Mouse (Mus musculus): ENCODE measurements around the gene Ryr3.

Gene Ryr3

GRCm38 (mm10) chr2:112900747-112901146 lies 316.1 kb downstream of the Ryr3 start:
- no peak for DNase-seq

DNA sequence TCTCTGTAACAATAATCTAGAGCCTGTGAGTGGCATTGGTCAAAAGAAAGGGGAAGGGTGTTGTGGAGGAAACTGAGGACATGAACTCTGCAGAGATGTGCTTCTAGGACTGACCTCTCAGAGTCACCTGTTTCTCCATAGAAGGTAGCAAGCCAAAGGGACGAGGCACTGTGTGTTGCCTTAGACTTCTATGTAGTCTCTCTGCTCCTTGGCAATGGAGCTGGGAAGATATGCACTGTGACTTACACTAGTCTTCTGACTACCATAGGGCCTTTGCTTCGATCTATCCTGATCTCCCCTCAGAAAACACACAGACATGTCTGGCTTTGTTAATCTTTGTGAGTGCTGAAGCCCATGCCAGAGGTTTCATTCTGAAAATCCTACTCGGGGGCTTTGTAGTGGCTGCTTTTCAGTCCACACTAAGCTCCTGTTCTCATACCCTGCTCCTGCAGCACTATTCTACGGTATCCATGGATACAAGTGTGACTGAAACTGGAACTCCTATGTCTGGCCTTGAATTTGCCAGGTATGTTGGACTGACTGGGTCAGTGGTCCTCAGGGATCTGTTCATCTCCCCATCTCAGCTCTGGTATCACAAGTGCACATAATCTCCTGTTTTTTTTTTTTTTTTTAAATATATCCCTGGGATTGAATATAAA lies 332.3 kb downstream of the Ryr3 start:
- no peak for DNase-seq

- DNase-seq: no peak
Observed at GRCm38 (mm10) chr2:112881805-112882204, 335.1 kb downstream of the Ryr3 start.

DNA sequence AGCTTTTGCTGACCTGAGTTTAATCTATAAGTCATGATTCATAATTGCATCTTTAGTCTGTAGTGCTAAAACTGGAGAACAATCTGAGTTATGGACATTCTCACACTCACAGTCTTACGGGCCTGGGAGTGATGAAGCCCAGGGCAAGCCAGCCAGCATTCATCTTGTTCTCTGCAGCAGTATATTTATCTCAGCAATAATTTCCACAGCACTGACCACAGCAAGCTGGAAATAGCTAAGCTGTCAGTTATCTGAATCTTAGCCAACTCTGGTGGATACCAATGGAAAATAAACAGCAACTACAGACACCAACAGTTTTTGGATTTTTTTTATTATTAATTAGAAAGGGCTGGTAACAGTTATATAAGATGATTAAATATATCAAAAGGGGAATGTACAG lies 335.5 kb downstream of the Ryr3 start:
- no peak for DNase-seq

DNA sequence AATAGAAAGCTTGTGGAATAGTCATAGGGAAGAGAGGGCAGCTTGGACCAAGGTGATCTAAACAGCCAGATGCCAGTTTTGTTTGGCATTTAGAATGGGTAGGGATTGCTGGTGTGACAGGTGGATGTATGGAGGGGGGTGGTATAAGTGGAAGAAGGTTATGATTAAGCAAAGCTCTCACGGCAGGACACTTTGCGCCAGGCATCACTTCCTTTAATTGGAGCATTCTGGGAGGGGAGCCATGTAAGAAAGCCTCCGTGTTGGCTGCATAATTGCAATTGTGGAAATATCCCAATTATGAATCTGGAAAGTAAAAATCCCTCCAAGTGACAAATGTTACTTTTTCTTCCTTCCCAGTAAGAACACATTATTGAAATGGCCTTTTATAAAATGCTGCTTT lies 339.5 kb downstream of the Ryr3 start:
- no peak for DNase-seq

DNA sequence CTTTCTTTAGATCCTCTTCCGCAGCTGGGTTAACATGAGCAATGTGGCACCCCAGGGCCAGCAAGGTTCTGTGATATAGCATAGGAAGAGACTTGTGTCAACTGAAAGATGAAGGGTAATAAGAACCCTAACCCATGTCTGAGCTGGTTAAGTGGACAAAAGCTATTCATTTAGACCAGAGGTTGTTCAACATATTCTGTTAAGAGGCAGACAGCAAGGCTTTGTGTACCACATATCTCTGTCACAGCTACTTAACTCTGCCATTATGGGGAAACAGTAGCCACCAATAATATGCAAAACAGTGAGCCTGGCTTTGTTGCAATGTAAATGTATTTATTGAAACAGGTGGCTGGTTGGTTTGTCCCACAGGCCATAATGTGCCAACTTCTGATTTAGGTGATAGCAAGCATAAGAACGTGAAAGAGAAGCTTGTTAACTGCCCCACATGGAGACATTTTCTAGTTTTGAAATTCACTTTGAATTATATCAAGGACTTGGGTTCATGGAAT lies 350.8 kb downstream of the Ryr3 start:
- no peak for DNase-seq

- no peak for DNase-seq
Observed at GRCm38 (mm10) chr2:112861792-112862191, 355.1 kb downstream of the Ryr3 start.

DNA sequence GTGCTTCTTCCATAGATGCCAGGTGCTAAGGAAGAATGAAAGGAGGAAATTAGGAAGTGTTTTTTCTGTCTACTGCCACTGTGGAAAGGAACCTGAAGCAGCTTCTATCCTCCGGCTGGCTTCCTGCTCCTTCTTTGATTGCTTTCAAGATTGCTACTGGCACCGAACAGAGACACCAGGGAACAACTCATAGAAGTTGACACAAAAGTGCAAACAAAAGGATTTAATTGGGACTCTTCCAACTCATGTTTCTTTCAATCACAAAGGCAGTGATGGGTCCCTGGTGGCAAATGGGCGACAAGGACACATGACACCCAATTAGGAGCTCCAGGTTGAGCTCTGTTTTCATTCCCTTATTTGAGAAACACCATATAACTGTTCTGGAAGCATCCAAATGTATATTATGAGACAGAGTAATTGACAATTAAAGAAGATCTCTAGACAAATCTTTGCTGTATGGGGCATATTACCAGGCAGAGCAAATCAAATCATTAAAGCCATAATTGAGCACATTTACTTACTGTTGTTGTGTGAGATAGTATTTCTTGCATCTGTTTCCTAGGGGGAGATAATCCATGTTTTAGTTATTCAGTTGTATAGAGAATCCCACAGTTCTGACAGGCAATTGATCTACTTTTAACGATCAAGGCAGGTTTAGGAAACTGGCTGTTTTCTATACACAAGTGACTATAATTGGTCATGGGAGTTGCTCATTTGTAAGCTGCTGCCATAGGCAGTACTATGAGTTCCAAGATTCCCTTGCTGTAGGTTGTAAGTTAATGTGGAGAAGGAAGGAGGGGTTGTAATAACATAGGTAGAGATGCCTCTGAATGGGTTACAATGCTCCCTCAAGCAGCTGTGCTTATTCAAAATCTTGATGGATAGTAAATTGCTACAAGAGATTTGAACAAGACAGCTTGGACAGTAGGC lies 371.0 kb downstream of the Ryr3 start:
- DNase-seq: no peak

- DNase-seq: no peak
Observed at GRCm38 (mm10) chr2:112842877-112843276, 374.0 kb downstream of the Ryr3 start.

DNA sequence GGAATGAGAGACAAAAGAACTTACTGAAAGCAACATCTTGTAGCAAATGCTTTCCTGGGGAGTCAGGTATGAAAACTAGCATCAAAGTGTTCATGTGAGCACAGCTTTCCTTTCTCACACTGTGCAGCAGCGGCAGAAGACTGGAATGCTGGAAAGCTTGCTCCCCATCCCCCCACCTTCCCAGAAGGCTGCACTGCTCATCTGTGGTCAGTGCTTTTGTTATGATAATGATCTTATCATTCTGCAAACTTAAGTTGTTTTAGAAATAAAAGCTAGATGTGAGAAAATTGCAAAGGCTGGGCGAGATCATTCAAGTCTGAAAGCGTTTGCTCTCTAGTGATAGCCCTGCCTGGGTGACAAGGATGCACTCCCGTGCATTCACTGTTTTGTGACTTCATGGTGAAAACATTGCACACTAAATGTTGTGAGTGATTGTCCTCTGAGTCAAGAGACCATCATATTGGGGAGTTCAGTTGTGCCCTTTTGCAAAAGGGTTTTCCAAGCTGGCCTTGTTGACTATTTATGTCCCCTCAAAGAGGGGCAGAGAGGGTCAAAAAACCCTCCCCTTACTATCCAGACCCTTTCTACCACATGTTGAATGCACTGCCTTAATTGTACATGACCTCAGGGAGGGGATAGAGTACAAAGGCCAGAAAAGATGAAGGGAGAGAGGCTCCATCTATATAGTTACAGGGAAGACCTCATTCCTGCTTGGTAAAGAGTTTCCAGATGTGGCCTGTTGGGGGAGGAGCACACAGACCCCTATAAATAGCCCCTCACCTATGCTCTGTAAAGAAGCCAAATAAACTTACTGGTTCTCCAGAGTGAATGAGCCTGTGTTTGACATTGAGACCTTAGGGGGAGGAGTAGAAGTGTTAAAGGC lies 385.2 kb downstream of the Ryr3 start:
- DNase-seq: no peak

GRCm38 (mm10) chr2:112826571-112826970 lies 390.3 kb downstream of the Ryr3 start:
- DNase-seq: no peak

GRCm38 (mm10) chr2:112822721-112823120 lies 394.2 kb downstream of the Ryr3 start:
- DNase-seq: no peak

DNA sequence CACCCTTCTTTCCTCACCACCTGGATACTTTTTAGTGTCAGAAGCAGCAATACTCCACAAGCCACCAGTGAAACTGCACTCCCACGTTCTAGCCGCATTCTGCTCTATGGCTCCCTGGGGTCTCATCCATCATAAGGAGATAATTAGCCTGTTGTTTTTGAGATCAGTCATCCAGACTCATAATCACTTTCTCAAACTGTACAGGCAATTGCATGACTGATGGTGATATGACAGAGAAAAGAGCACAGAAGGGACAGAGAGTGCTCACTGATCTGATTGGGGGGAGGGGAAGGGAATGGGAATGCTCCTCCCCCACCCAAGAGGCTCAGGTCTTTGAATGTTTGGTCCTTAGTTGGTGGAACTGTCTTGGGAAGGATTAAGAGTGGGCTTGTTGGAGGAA lies 397.8 kb downstream of the Ryr3 start:
- DNase-seq: no peak

DNA sequence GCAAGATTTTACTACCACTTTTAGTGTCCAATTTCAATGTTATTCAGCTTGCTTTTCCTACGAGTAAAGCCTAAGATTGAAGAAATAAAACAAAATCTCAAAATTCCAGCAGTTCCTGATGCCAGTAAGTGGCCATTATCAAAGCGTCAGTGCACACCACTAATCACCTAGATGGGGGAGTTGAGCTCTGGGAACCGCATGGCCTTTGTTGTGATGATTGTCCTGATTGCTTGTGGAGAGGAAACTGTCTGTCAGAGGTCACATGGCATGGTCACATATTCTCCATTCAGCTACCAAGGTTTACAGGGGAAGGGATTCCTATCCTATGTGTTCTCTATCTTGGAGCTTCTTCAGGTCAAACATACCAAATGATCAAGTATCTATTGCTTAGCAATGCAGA lies 399.9 kb downstream of the Ryr3 start:
- DNase-seq: no peak

DNA sequence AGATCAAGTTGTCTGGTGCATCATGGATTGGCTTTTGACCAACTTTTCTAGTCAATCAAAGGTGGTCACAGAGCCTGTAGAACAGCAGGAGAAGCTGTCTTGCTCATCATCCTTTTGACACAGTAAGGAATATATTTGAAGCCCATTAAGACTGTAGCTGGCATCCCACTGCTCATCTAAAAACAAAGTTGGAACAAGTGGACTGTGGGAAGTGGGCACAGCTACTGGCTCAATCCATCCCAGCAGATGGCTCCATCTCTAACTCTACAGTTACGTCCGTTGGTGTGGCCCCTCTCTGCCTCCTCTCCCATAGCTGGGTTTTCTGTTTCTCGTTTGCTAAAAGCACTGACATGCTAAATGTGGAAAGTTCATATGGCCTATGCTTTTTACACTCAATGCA lies 400.9 kb downstream of the Ryr3 start:
- DNase-seq: no peak

GRCm38 (mm10) chr2:112812637-112813402 lies 404.1 kb downstream of the Ryr3 start:
- no peak for DNase-seq

DNA sequence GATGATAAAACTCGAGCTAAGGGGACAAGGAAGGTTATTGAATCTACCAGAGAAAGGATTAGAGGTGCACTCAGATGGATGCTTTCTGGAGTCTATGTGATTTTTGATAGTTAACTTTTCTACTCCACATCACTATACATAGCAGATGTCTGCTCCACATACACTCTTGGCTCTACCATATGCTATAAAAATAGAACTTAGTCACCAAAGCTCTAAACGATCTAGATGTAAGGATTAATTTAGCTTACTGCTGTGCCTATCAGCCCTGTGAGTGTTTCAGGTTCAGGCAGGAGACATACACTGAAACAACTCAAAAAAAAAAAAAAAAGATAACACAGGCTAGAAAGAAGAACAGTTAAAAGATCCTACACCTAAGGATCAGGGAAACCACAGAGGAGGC lies 410.9 kb downstream of the Ryr3 start:
- no peak for DNase-seq

DNA sequence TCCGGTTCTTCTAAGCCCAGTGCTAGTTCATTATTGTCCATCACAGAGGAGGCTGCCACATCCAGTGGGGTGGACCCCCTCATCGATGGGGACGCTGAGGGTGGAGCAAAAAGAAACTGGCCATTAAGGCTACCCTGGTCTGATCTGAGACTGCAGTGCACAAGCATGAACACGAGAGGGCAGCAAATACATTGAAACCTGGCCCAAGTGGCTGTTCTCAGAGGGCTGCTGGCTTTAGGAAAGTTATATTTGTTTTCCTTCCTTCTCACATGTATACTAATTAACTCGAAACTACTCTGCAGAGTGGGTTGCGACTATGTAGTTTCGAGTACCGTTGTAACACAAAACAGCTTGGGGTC lies 416.9 kb downstream of the Ryr3 start:
- peak; percentile 12 for DNase-seq

GRCm38 (mm10) chr2:112799351-112799994 lies 417.4 kb downstream of the Ryr3 start:
- DNase-seq: no peak

GRCm38 (mm10) chr2:112781631-112782030 lies 435.3 kb downstream of the Ryr3 start:
- DNase-seq: no peak

DNA sequence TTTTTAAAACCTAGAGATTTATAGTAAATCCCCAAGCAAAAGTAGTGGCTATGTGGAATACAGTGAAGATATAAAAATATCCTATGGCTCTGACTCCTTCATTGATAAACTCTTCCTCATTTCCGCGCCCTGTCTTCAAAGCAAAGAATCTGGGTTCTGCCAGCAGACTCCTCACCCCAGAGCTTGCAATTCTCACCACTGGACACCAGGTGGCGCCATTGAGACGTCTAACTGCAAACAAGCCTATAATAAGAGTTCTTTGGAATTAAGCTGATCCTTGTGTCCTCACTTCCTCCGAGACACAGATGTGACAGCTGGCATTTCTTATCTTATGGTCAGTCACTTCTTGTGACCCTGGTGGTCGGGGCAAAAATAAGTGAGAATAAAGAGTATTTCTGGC lies 442.1 kb downstream of the Ryr3 start:
- DNase-seq: peak; percentile 55

GRCm38 (mm10) chr2:112767665-112768064 lies 449.2 kb downstream of the Ryr3 start:
- no peak for DNase-seq
